Mouse (Mus musculus) thymus, adult 2 months (tissue): Measurements from ENCODE around the gene Olfr575. TPM values are rescaled to one million over a fixed set of nuclear protein-coding genes. Genes with fewer than 3 reads are reported as not detected.

Experiments used
- DNase-seq: peaks from one replicate; pipeline ENCODE4 v3.0.0; 2021
- H3K27ac ChIP-seq: fragments of 200-500 bp; 2 replicates; pipeline ENCODE4 v1.5.1; 2012; ENCODE audit warnings: low read length, control low read depth; ENCODE audit not compliant: control insufficient read depth, insufficient read depth
- H3K27me3 ChIP-seq: fragments of 200-500 bp; 2 replicates; pipeline ENCODE4 v1.6.1; 2012; ENCODE audit warnings: mild to moderate bottlenecking, low read length, moderate library complexity, mixed read lengths; ENCODE audit not compliant: control insufficient read depth, insufficient read depth
- H3K36me3 ChIP-seq: fragments of 200-500 bp; 2 replicates; pipeline ENCODE4 v1.6.1; 2012; ENCODE audit warnings: mild to moderate bottlenecking, low read length, moderate library complexity; ENCODE audit not compliant: control insufficient read depth, insufficient read depth
- H3K4me1 ChIP-seq: fragments of 200-500 bp; replicated peaks from 2 replicates; pipeline ENCODE4 v1.6.1; 2012; ENCODE audit warnings: low read length; ENCODE audit not compliant: control insufficient read depth, insufficient read depth
- H3K4me3 ChIP-seq: fragments of 200-500 bp; 2 replicates; pipeline ENCODE4 v1.5.1; 2012; ENCODE audit warnings: mild to moderate bottlenecking, low read length, control low read depth, moderate library complexity; ENCODE audit not compliant: control insufficient read depth, insufficient read depth
- CTCF ChIP-seq: fragments of 200-500 bp; IDR thresholded peaks from 2 replicates; pipeline ENCODE4 v1.5.1; 2012; ENCODE audit warnings: mild to moderate bottlenecking, control low read depth, low read length, moderate library complexity, borderline replicate concordance; ENCODE audit not compliant: control insufficient read depth, poor library complexity, insufficient read depth; ENCODE audit errors: extremely low read depth
- POLR2A ChIP-seq: fragments of 200-500 bp; IDR thresholded peaks from 2 replicates; pipeline ENCODE4 v1.6.1; 2012; ENCODE audit warnings: mild to moderate bottlenecking, low read length, control low read depth, moderate library complexity; ENCODE audit not compliant: control insufficient read depth, poor library complexity, insufficient read depth; ENCODE audit errors: extremely low read depth
- WGBS: fragments of 180-500 bp; shearing (Covaris S2); methylation state at CpG from one replicate; pipeline ENCODE4 v1.1.7; 2018; 5-methylcytosine and 5-hydroxymethylcytosine counted together
- polyA plus RNA-seq: library from polyadenylated mRNA; depleted of rRNA; stranded (reverse); fragments of >200 nt; gene quantifications from 2 replicates; pipeline ENCODE4 v1.2.3, GENCODE M21; 2012; rRNA removed

The Olfr575 gene
- polyA plus RNA-seq, 1 experiment: not detected

DNA sequence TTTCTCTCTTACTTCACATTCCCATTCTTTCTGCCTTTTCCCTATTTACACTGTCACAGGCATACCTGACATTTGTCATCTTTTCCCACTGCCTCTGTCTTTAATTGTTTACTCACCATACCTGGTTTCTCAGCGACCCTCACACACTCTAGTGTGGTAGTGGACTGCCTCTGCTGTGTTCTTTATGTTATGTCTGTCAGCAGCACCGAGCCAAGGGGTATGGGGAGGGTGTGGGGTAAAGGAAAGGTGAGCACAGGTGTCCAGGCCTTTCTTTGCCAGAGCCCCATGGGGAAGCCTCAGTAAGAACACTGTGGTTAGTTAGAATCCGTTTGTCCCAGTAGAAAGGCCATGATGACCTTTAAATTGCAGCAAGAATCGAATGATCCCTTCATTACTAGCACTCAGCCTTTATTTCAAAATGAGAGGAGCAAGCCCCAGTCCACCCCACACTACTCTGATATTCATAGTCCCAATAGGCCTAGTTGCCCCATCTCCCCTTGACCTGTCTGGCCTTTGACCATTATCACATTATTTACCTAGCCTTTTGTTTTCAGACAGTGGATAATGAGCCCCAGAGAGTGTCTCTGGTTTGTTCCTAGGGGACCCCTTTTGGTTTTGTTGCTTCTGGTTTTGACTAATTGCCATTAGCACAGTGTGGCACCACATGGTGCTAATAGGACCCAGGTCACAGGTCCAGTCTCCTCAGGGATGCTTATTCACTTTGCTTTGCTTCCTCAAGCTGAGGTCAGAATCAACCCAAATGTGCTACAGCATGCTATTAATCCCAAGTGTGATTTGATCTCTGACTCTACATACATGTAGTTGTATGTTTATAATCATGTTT is 41.3 kb downstream of the Olfr575 start, which contains the start of gene Olfr571:
Gene Olfr571 (minus strand): TSS at position 505 of the 844 bp plus-strand sequence.
- Histone ChIP-seq H3K27me3 (no peaks in the 10 kb centered on the region), H3K4me3 (no peak within 1 kb of the TSS), H3K27ac (no peak within 1 kb of the TSS), H3K36me3 (no peaks in the 10 kb centered on the region), H3K4me1 (no peaks in the 10 kb centered on the region)
- 76% methylated on average over 4 of the region's 4 CpGs for WGBS
- DNase-seq: no peak
- TF ChIP-seq CTCF (no peak), POLR2A (no peak)

DNA sequence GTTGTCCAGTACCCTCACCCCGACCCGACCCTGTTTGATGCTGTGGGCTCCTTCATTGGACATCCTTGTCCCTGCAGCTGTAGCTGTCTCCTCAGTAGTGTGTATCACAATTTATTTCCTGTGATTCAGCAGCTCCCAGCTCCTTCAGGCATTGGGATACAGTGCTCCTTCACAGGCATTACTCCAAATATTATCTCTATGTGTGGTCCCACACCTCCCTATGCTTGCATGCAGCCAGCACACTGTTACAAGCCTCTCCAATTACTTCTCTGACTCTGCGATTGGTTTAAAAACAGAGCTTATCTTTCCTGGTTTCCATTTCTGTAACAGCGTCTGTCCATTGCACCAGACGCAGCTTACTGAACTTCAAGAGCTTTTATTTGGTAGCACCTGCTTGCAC is 42.2 kb downstream of the Olfr575 start:
- TF ChIP-seq POLR2A (no peak), CTCF (no peak)
- Histone ChIP-seq H3K36me3 (no peaks in the 10 kb centered on the region), H3K27ac (no peak overlapping the region), H3K27me3 (no peaks in the 10 kb centered on the region), H3K4me1 (no peaks in the 10 kb centered on the region), H3K4me3 (no peak overlapping the region)
- WGBS: 87% methylated on average over 5 of the region's 5 CpGs
- DNase-seq: no peak

DNA sequence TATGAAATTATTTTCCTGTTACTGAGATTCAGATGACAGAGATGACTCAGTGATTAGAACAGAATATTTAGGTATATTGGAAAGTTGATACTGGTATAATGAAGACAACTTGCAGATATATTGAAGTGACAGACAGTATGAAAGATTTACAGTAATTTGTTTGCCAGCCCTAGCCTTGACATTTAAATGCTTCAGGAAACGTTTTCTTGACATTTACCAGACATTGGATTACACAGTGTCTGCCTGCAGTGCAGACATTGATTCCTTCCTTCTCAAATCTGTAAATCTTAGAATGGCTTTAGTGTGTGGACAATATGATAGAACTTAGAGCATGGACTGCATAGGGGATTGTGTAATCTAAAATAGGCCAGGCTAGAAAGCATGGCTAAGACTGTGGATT is 43.3 kb downstream of the Olfr575 start:
- Histone ChIP-seq H3K27me3 (no peaks in the 10 kb centered on the region), H3K36me3 (no peaks in the 10 kb centered on the region), H3K4me1 (no peaks in the 10 kb centered on the region), H3K27ac (no peak overlapping the region), H3K4me3 (no peak overlapping the region)
- no peak for TF ChIP-seq POLR2A
- no peak for TF ChIP-seq CTCF
- 19% methylated on average over 1 of the region's 1 CpGs for whole genome bisulfite sequencing
- no peak for DNase-seq

Other genes starting within 250 kb of the Olfr575 start
- gene Olfr33, start 239.7 kb downstream of the Olfr575 start, polyA plus RNA-seq: not detected in 2 replicates
- not detected in 2 replicates for gene Olfr559, start 231.3 kb downstream of the Olfr575 start, polyA plus RNA-seq
- not detected in 2 replicates for gene Olfr560, start 199.4 kb downstream of the Olfr575 start, polyA plus RNA-seq
- 0.29 and 0.32 TPM in 2 replicates for gene Olfr78, start 199.3 kb downstream of the Olfr575 start, polyA plus RNA-seq
- gene Olfr561, start 187.6 kb downstream of the Olfr575 start, polyA plus RNA-seq: not detected in 2 replicates
- gene Olfr564, start 155.3 kb downstream of the Olfr575 start, polyA plus RNA-seq: not detected in 2 replicates
- gene Olfr566, start 100.0 kb downstream of the Olfr575 start, polyA plus RNA-seq: not detected in 2 replicates
- gene Olfr568, start 81.7 kb downstream of the Olfr575 start, polyA plus RNA-seq: not detected in 2 replicates
- not detected in 2 replicates for gene Olfr569, start 67.9 kb downstream of the Olfr575 start, polyA plus RNA-seq
- gene Olfr570, start 64.2 kb downstream of the Olfr575 start, polyA plus RNA-seq: not detected in 2 replicates
- gene Olfr571, start 41.2 kb downstream of the Olfr575 start, polyA plus RNA-seq: not detected in 2 replicates
- gene Olfr572, start 34.4 kb downstream of the Olfr575 start, polyA plus RNA-seq: not detected in 2 replicates
- not detected in 2 replicates for gene Olfr573-ps1, start 16.2 kb downstream of the Olfr575 start, polyA plus RNA-seq
- gene Olfr574, start 10.3 kb downstream of the Olfr575 start, polyA plus RNA-seq: not detected in 2 replicates
- not detected in 2 replicates for gene Olfr576, start 3.9 kb upstream of the Olfr575 start, polyA plus RNA-seq
- not detected in 2 replicates for gene Olfr577, start 17.2 kb upstream of the Olfr575 start, polyA plus RNA-seq
- gene Olfr578, start 30.5 kb upstream of the Olfr575 start, polyA plus RNA-seq: not detected in 2 replicates
- not detected in 2 replicates for gene Olfr582, start 79.2 kb upstream of the Olfr575 start, polyA plus RNA-seq
- gene Olfr583, start 92.5 kb upstream of the Olfr575 start, polyA plus RNA-seq: not detected in 2 replicates
- gene Olfr584, start 123.1 kb upstream of the Olfr575 start, polyA plus RNA-seq: not detected in 2 replicates
- gene Olfr585, start 138.9 kb upstream of the Olfr575 start, polyA plus RNA-seq: not detected in 2 replicates
- not detected in 2 replicates for gene Olfr586, start 166.9 kb upstream of the Olfr575 start, polyA plus RNA-seq
- gene Olfr588-ps1, start 182.1 kb upstream of the Olfr575 start, polyA plus RNA-seq: not detected in 2 replicates
- not detected in 2 replicates for gene Olfr589, start 197.6 kb upstream of the Olfr575 start, polyA plus RNA-seq
- not detected in 2 replicates for gene Olfr591, start 219.6 kb upstream of the Olfr575 start, polyA plus RNA-seq
- not detected in 2 replicates for gene Olfr592, start 226.0 kb upstream of the Olfr575 start, polyA plus RNA-seq